Mouse (Mus musculus): ENCODE data around the gene Rasal3. TPM values are rescaled to one million over a fixed set of nuclear protein-coding genes. Genes with fewer than 3 reads are reported as not detected.
A peak's percentile ranks its signal among the peaks of the same experiment; 100 is the strongest.

Gene Rasal3
- total RNA-seq, 2 experiments from 2014 or later = 0.76 to 2.0 TPM

DNA sequence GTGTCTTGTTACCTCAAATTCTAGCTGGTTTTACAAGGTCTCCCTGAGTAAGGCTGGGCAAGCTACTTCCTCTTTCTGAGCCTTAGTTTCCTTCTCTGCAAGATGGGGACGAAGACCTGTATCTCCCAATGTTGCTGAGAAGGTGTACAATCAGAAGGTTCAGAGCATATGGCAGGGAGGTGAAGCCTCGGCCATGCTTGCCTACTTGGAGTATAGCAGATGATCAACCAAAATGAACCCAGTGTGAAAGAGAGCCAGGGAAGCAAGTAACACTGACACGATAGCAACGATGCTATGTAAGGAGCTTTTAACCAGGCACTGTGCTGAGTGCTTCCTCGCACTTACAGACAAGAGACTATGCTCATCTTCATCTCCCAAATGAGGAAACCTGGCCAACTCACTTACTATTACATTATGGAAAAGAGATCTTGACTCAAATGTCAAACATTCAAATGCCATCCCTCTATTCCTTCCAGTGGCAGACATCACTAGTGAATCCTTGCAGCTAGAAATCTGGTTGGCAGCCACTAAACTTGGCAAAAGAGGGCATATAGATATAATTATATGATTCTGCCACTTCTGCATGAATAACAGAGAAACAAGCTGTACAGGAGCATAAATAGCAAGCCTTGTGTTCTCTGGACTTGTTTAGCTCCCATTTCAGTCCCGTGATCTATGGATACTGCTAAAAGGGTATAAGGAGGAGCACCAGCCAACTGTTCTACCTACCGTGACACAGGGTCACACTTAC lies 45.0 kb downstream of the Rasal3 start:
- intact Hi-C loops (cut with DNase I) = no loop called here
- no peak for DNase-seq

DNA sequence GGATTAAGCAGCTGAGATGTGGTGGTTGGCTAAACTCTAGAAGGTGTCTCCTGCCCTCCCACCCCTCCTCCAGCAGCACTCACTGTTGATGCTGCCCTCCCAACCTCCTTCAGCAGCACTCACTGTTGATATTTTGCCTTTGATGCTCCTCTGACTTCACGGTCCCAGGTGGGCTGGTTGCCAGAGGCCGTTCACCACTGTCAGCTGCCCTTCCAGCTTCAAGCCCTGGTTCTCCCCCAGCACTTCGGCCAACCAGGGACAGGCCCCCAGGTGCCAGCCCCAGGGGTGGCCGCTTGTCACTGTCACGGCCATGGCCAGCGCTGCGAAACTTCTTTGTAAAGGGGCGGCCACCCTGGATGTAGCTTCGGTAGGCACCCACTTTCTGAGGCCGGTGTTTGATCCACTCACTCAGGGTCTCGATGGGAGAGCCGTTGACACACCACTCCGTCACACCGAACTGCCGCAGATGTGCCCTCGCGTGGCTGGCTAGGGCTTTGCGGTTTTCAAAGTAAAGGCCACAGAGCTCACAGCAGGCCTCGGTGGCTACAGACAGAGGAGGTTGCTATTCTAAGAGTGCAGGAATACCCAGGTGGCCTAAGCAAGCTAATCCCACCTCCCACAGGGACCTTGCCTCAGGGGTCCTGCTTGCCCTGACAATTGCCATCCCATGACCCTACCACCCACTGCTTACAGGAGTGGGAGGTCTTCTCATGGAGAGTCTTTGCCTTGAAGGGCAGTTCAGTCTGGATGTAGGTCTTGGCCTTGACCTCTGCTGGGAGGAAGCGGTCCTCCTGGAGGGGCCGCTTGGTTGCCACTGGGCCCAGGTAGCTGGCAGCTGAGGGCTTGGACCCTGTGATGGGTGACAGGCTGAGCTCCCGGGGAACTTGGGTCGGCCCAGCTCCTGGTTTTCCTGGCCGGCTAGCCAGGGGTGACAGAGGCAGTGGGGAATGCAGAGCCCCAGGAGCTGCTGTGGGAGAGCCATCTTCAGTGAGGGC lies 46.3 kb downstream of the Rasal3 start:
- intact Hi-C loops (cut with DNase I) = no loop called here
- DNase-seq = no peak

DNA sequence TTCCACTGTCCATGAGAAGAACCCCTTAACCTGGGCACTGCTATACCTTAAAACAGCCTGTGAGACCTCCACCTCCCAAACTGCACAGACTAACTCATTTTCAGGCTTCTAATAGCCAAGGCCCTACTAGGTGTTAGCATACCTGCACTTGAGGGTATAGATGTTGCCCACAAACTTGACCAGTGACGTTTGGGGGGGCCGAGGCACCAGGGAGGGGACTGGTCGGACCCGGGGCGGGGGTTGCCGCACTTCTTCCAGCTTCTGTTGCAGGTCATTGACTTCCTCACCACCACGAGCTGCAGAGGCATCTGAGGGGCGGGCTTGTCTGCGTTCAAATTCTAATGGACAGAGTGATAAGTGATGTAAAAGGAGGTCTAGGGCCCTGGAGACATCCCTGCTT lies 47.1 kb downstream of the Rasal3 start:
- intact Hi-C loops (cut with DNase I) = no loop called here

DNA sequence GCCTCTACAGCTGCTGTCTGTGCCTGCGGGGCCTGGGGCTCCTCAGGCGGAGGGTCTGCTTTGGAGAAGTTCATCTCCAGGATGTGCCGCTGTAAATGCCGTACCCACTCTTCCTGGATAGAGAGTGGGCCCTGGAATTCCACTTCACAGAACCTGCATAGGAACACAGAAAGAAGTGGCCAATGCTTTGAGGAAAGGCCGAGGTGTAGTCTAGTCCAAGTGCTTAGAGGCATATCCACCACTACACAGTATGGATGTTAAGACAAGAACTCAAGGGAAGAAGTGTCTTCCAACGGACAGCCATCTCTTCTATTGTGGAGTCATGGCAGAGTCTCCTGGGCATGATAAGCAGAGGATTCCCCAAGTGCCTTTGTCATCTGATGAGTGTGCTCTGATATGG lies 48.4 kb downstream of the Rasal3 start:
- intact Hi-C loops (cut with DNase I) = no loop called here
- no peak for DNase-seq

More for the DNA sequence above, 47.1 kb downstream of the Rasal3 start:
- no peak for DNase-seq

DNA sequence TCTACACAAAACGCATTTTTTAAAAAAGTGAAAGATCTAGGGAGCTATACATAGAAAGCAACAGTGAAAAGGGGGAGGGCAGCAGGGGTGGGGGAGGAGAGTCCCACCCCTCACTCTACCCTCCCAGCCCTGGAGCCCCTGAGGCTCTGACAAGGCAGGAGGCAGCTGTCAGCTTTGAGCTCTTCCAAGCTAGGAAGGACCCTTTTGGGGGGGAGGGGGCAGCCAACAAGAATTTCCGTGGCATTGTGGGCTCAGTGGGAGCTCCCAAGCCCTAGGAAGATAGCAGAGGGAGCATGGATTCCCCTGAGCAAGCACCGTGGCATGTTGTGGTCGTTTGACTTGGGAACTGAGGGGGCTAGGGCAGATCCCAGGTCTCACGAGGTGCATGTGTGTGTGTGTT lies 49.2 kb downstream of the Rasal3 start:
- DNase-seq = no peak
- intact Hi-C loops (cut with DNase I) = no loop called here

DNA sequence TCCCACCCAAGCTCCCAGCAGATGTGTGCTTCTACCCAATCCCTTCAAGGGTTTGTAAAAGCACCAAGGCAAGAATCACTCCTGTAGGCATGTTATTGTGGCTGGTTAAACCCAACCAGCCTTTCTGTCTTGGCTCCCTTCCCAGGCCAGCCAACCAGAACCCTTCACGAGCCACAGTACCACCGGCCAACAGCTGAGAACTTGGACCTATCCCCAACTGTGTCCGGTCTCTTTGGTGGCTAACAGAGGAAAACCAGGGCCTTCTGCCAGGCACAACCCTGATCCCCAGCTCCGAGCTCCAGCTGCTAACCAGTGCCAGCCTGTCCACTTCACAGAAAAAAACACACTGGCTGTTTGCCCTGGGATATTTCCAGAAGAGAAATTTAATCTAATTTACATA lies 49.7 kb downstream of the Rasal3 start:
- intact Hi-C loops (cut with DNase I) = no loop called here
- peak in 1 of 2 experiments; percentile 64 for DNase-seq

DNA sequence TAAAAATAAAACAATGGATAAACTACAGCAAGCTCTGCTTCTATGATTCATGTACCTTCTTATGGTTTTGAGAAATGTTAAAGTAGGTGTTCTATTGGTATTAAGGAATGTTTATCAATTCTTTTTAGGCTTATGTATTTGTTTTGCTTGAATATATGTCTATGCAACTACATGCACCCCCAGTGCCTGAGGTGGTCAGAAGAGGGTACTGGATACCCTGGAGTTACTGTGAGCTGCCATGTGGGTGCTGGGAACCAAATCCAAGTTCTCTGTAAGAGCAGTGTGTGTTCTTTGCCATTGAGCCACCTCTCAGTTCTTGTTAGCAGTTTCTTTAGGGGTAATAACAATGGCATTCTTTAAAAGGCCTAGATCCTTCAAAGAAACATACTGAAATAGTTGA lies 51.7 kb downstream of the Rasal3 start:
- DNase-seq = no peak
- intact Hi-C loops (cut with DNase I) = no loop called here

DNA sequence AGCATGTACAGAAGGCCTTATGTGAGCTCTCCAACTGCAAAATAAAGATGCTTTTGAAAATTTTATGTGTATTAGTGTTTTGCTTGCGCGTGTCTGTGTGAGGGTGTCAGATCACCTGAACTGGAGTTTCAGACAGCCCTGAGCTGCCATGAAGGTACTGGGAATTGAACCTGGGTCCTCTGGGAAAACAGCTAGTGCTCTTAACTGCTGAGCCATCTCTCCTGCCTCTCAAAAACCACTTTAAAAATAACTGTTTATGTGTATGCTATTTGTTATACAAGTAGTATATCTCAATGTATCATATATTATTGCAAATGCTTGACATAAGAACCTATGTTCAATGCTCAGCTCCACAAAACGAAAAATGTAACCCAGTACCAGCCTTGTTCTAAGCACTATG lies 52.1 kb downstream of the Rasal3 start:
- intact Hi-C loops (cut with DNase I) = no loop called here

DNA sequence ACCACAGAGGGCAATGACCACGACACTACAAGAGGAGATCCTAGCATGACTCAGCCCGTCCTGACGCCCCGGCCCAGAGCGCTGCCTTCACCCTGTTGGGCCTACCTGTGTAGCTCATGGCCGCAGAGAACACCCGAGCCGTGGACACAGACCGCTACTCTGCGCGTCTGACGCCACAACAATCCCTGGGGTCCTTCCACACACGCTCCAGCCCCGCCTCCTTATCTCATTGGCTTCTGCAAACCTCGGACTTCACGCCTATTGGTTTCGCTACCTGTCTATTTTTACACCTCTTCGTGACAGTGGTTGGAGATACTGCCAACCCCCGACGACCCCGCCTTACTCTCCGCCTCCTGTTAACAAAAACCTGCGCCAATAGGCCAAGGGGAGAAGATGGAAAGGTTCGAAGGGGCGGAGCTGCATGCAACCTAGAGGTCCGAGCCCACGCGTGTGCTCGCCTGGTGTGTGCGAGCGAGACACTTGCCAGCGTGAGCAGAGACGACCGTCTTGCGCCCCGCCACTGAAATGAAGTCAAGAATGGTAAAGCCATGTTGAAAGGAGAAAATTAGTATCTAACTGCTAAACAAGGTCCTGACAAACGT lies 52.9 kb downstream of the Rasal3 start, which contains the start of gene Akap8l:
Akap8l (minus strand) TSS at position 226 of the 602 bp plus-strand sequence.
- intact Hi-C loops (cut with DNase I) = no loop called here
- DNase-seq = peak; percentile 93

More for the DNA sequence above, 52.1 kb downstream of the Rasal3 start:
- DNase-seq = no peak

DNA sequence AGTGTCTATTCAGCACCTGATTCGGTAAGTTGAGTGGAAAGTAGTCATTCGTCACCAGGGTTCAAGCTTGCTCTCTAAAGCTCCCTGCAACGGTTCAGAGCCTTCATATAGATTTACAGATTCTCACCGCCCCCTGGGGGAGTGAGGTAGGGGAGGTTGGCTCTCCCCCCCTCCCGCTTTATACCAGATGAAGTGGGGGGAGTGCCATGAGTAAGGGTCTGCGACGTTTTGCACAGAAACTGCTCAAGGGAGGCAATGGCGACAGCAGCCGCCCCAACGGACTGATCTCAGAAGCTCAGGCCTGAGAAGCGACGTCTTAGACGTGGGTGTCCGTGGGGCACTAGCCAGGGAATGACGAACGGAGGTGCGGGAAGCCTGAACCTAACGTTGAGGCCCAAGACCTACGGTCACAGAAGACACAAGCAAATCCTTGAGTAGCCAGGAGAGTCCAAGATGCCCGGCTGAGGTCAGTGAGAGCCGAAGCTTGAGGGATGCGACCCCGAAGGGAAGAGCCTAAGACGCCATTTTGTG lies 53.5 kb downstream of the Rasal3 start:
- DNase-seq = peak in 1 of 2 experiments; percentile 29

DNA sequence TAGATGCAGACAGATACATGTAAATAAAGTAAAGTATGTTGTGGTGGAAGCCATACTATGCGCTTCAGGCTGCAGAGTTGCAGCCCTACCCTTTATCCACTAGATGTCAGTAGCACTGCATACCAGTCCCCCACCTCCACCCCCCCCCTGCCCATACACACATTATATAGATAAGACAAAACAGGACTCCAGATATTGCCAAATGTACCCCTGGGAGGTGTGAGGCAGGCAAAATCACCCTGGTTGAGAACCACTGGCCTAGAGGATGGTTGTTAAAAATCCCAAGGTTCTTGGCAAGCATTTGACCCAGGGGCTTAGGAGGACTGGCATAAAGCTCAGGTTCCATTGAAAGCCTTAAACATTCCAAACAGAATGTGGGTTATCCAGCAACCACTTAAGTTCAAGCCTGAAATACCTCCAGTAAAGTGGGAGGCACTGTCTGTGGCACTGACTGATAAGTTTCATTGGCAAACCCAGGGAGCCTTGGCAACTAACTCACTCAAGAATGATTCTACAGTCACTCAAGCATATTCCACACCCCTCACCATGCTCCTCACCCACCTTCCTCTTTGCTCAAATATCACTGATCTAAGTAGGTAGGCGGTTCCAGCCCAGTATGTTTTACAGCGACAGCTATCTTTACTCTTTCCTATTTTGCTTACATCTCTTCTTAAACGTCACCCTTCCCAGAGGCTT lies 54.2 kb downstream of the Rasal3 start:
- DNase-seq = no peak
- intact Hi-C loops (cut with DNase I) = loop anchor here (1.0 to 5.0 kb wide), 2 partner anchors 83 to 145 kb away; no protein-coding TSS in a partner anchor

More for the DNA sequence above, 53.5 kb downstream of the Rasal3 start:
- intact Hi-C loops (cut with DNase I) = loop anchor here (1.0 to 5.0 kb wide), 2 partner anchors 82 to 144 kb away; no protein-coding TSS in a partner anchor

DNA sequence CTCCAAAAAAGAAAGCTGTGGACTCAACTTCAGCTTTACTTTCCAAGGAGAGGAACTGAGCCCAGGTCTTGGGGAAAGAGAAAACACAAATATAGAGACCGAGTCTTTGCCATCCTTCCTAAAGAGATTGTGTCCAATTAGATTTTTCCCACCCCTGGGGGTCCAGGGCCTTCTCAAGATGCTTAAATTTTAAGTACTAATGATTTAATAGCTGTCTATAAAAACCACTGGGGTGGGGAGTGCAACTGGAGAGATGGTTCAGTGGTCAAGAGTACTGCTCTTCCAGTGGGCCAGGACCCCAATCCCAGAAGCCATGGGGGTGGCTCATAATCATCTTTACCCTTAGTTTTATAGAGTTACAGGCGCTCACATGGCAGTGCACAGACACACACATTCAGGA lies 55.0 kb downstream of the Rasal3 start:
- no peak for DNase-seq
- intact Hi-C loops (cut with DNase I) = loop anchor here (5.0 kb wide), 1 partner anchor 84 kb away; no protein-coding TSS in a partner anchor

DNA sequence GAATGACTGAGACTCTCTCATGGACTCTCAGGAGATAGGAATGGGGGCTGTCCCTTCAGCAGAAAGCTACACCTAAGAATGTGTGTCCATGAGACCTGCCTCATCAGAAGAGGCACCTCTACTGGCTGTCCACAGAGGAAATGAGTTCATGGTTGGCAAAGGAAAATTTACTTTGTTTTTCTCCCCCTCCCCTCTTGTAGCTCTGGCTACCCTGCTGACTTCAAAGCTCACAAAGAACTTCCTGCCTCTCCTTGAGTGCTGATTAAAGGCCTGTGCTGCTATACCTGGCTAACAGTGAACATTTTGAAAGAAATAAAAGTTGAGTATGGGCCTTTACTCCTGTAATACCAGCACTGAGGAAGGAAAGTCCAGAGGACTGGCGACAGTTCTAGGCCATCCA lies 62.3 kb downstream of the Rasal3 start:
- intact Hi-C loops (cut with DNase I) = no loop called here
- no peak for DNase-seq

Small RNA genes within 50 kb of the gene (microRNA-seq; reads per million reads assigned to microRNA genes)
- 0 reads per million in 2 experiments for gene Gm22201

Other genes starting within 250 kb of the Rasal3 start
- gene Notch3, start 236.7 kb downstream of the Rasal3 start, total RNA-seq (2021) = 10 to 100 TPM; 11.0 to 13.3 TPM
- under 1 TPM; 0.23 to 0.42 TPM for gene Ephx3, start 214.0 kb downstream of the Rasal3 start, total RNA-seq (2021)
- 10 to 100 TPM; 37.9 to 38.2 TPM for gene Brd4, start 118.9 kb downstream of the Rasal3 start, total RNA-seq (2021)
- gene Akap8, start 82.3 kb downstream of the Rasal3 start, total RNA-seq (2021) = 10 to 100 TPM; 26.5 to 38.3 TPM
- gene Akap8l, start 53.0 kb downstream of the Rasal3 start, total RNA-seq (2021) = 10 to 100 TPM; 24.9 to 30.0 TPM
- 10 to 100 TPM; 11.2 to 11.6 TPM for gene Wiz, start 14.1 kb downstream of the Rasal3 start, total RNA-seq (2021)
- gene Pglyrp2, start 20.6 kb upstream of the Rasal3 start, total RNA-seq (2021) = under 1 TPM in 1 of 2 experiments, not detected in 1; 0.08 TPM
- gene Cyp4f39, start 49.1 kb upstream of the Rasal3 start, total RNA-seq (2021) = 1 to 10 TPM in 1 of 2 experiments, under 1 TPM in 1; 0.72 to 1.5 TPM
- 1 to 10 TPM; 1.5 to 3.0 TPM for gene Cyp4f17, start 102.5 kb upstream of the Rasal3 start, total RNA-seq (2021)
- 1 to 10 TPM in 1 of 2 experiments, under 1 TPM in 1; 0.96 to 1.6 TPM for gene Cyp4f16, start 133.0 kb upstream of the Rasal3 start, total RNA-seq (2021)
- gene Cyp4f37, start 217.7 kb upstream of the Rasal3 start, total RNA-seq (2021) = not detected

Data from gastrocnemius, postnatal 36 days (tissue).